8 mouse cellular contexts compared by ENCODE assay signal in genomic region chr6:54705387-54705909, GRCm38 (mm10). TPM values are rescaled to one million over a fixed set of nuclear protein-coding genes. Genes with fewer than 3 reads are reported as not detected.
A peak's percentile ranks its signal among the peaks of the same experiment; 100 is the strongest.
DNase-seq lines count a peak whose midpoint lies in the region; ATAC-seq lines count a peak whose summit lies in the region.

No protein-coding gene starts in this region.

- ATAC-seq in heart, embryonic 14.5 days (ENCODE audit: insufficient number of reproducible peaks, insufficient read depth, low FRiP score, low read depth) = peak; percentile 60; the same call in 1 of the 2 replicates
- ATAC-seq in kidney, embryonic 16.5 days (ENCODE audit: low FRiP score, low TSS enrichment) = peak; percentile 90
- ATAC-seq in neural tube, embryonic 12.5 days (ENCODE audit: low FRiP score, low read depth) = peak; percentile 72

- H3K36me3 ChIP-seq in heart, embryonic 14.5 days (ENCODE audit: control insufficient read depth, insufficient read depth, low read length) = no peaks in the 10 kb centered on the region
- H3K36me3 ChIP-seq in kidney, embryonic 16.5 days (ENCODE audit: insufficient read depth, low read length) = no peaks in the 10 kb centered on the region
- H3K36me3 ChIP-seq in neural tube, embryonic 12.5 days = no peaks in the 10 kb centered on the region

- H3K27ac ChIP-seq in heart, embryonic 14.5 days (replicated peaks in 1 of 2; ENCODE audit: control insufficient read depth in 1 of 2, insufficient read depth in 1 of 2, low read depth in 2 of 2, low read length in 2 of 2) = no peak overlapping the region
- no peak overlapping the region for H3K27ac ChIP-seq in kidney, embryonic 16.5 days (ENCODE audit: low read length)
- no peak overlapping the region for H3K27ac ChIP-seq in neural tube, embryonic 12.5 days

- WGBS in heart, embryonic 14.5 days = 10% methylated on average over 11 of the region's 11 CpGs
- WGBS in kidney, embryonic 16.5 days = 16% methylated on average over 11 of the region's 11 CpGs
- WGBS in neural tube, embryonic 12.5 days = 36% methylated on average over 11 of the region's 11 CpGs

- peak overlapping the region; percentile 28 to 41; a peak in 3 of 4 replicates for H3K4me3 ChIP-seq in heart, embryonic 14.5 days (ENCODE audit: control insufficient read depth in 1 of 2, insufficient read depth in 1 of 2, low read depth in 1 of 2, low read length in 2 of 2)
- peak overlapping the region; percentile 32 for H3K4me3 ChIP-seq in kidney, embryonic 16.5 days (ENCODE audit: low read length)
- no peak overlapping the region for H3K4me3 ChIP-seq in neural tube, embryonic 12.5 days

- H3K9me3 ChIP-seq in heart, embryonic 14.5 days (ENCODE audit: control insufficient read depth, low read length) = no peaks in the 10 kb centered on the region
- H3K9me3 ChIP-seq in kidney, embryonic 16.5 days (ENCODE audit: low read length) = peaks cover 4% of the 10 kb centered on the region; the same call in 1 of the 2 replicates
- H3K9me3 ChIP-seq in neural tube, embryonic 12.5 days = no peaks in the 10 kb centered on the region; the same call in 1 of the 2 replicates

- DNase-seq in CD4-positive helper T cell, adult 2 months (ENCODE audit: low read depth, low spot score) = peak; percentile 73
- DNase-seq in Muller cell, postnatal 12 days (ENCODE audit: inconsistent ontology term) = peak; percentile 83
- peak; percentile 74 for DNase-seq in embryo, embryonic 10.5 days (ENCODE audit: low spot score)
- peak; percentile 36 to 63 for DNase-seq in lung, adult 18-20 months
- DNase-seq in urinary bladder, postnatal 36 days (ENCODE audit: low spot score in 2 of 2) = peak; percentile 46 to 61

- peaks cover 32% of the 10 kb centered on the region for H3K27me3 ChIP-seq in heart, embryonic 14.5 days (ENCODE audit: control insufficient read depth, insufficient read depth, low read length)
- peaks cover 21% of the 10 kb centered on the region for H3K27me3 ChIP-seq in kidney, embryonic 16.5 days (ENCODE audit: insufficient read depth, low read length)
- peaks cover 12% of the 10 kb centered on the region; the same call in 1 of the 2 replicates for H3K27me3 ChIP-seq in neural tube, embryonic 12.5 days (replicated peaks)

- H3K9ac ChIP-seq in heart, embryonic 14.5 days (ENCODE audit: low read length) = no peak overlapping the region
- no peak overlapping the region for H3K9ac ChIP-seq in kidney, embryonic 16.5 days (replicated peaks; ENCODE audit: low read length)
- H3K9ac ChIP-seq in neural tube, embryonic 12.5 days = 0 out of 2 replicates have a peak overlapping the region, but pooled peaks have one; percentile 13

- peaks cover 9 to 11% of the 10 kb centered on the region in 2 experiments; a peak in 3 of 4 replicates for H3K4me1 ChIP-seq in heart, embryonic 14.5 days (ENCODE audit: control insufficient read depth in 2 of 2, insufficient read depth in 2 of 2, low read length in 2 of 2)
- peaks cover 10% of the 10 kb centered on the region for H3K4me1 ChIP-seq in kidney, embryonic 16.5 days (ENCODE audit: insufficient read depth, low read length)
- peaks cover 26% of the 10 kb centered on the region; the same call in 1 of the 2 replicates for H3K4me1 ChIP-seq in neural tube, embryonic 12.5 days

- peak overlapping the region; percentile 69 for H3K4me2 ChIP-seq in heart, embryonic 14.5 days (ENCODE audit: low read length)
- peak overlapping the region; percentile 52 for H3K4me2 ChIP-seq in kidney, embryonic 16.5 days (replicated peaks; ENCODE audit: low read depth, low read length)
- peak overlapping the region; percentile 36; the same call in 1 of the 2 replicates for H3K4me2 ChIP-seq in neural tube, embryonic 12.5 days (replicated peaks)

RNA-seq across cellular contexts. Expression of gene Mturn, which starts 24.0 kb away (rescaled TPM):
- polyA plus RNA-seq in heart, embryonic 14.5 days (2014; fragmentation: Nextera tagmentation; extraction: Ambion mirVana) = 6.5 and 8.6 TPM in 2 replicates
- polyA plus RNA-seq in kidney, embryonic 16.5 days (2015; fragmentation: Nextera tagmentation; extraction: Ambion mirVana) = 8.3 and 8.7 TPM in 2 replicates
- polyA plus RNA-seq in neural tube, embryonic 12.5 days (2016; fragmentation: Nextera tagmentation; extraction: Ambion mirVana) = 45.5 and 46.7 TPM in 2 replicates
